Mouse (Mus musculus) midbrain, embryonic 14.5 days (tissue): ENCODE data around the gene Plet1. TPM values are rescaled to one million over a fixed set of nuclear protein-coding genes. Genes with fewer than 3 reads are reported as not detected.

Experiments
- ATAC-seq: fragments of 200-750 bp; cut with Nextera tagmentation; 2 replicates; pipeline ENCODE4 v1.8.0; 2017; ENCODE audit warnings: moderate number of reproducible peaks, moderate library complexity; ENCODE audit not compliant: low FRiP score, low TSS enrichment
- DNase-seq: peaks from one replicate; pipeline ENCODE4 v3.0.0-alpha.2; 2015
- H3K27ac ChIP-seq: fragments of 300-500 bp; sonication (generic); replicated peaks from 2 replicates; pipeline ENCODE4 v1.5.1; 2014; ENCODE audit warnings: mild to moderate bottlenecking, low read depth, low read length, moderate library complexity
- H3K27me3 ChIP-seq: fragments of 300-500 bp; sonication (generic); 2 replicates; pipeline ENCODE4 v1.6.1; 2014; ENCODE audit warnings: low read length, control low read depth, mixed read lengths; ENCODE audit not compliant: control insufficient read depth, insufficient read depth
- H3K36me3 ChIP-seq: fragments of 300-500 bp; sonication (generic); 2 replicates; pipeline ENCODE4 v1.6.1; 2014; ENCODE audit warnings: low read length, control low read depth; ENCODE audit not compliant: control insufficient read depth, insufficient read depth
- H3K4me1 ChIP-seq: fragments of 300-500 bp; sonication (generic); 2 replicates; pipeline ENCODE4 v1.6.1; 2014; ENCODE audit warnings: mild to moderate bottlenecking, antibody characterized with exemption, low read length, control low read depth; ENCODE audit not compliant: control insufficient read depth, insufficient read depth
- H3K4me2 ChIP-seq: fragments of 300-500 bp; sonication (generic); 2 replicates; pipeline ENCODE4 v1.6.1; 2014; ENCODE audit warnings: mild to moderate bottlenecking, low read length, moderate library complexity
- H3K4me3 ChIP-seq: fragments of 300-500 bp; sonication (generic); replicated peaks from 2 replicates; pipeline ENCODE4 v1.5.1; 2014; ENCODE audit warnings: low read depth, low read length
- H3K9ac ChIP-seq: fragments of 300-500 bp; sonication (generic); replicated peaks from 2 replicates; pipeline ENCODE4 v1.6.1; 2014; ENCODE audit warnings: mild to moderate bottlenecking, low read length, moderate library complexity
- H3K9me3 ChIP-seq: fragments of 300-500 bp; sonication (generic); 2 replicates; pipeline ENCODE4 v1.6.1; 2016; ENCODE audit warnings: low read length, control low read depth, mixed read lengths; ENCODE audit not compliant: control insufficient read depth
- WGBS: fragments of 180-500 bp; shearing (Covaris S2); extraction: QIAGEN DNeasy Blood & Tissue Kit; methylation state at CpG from one replicate; pipeline ENCODE4 v1.1.7; 2014; 5-methylcytosine and 5-hydroxymethylcytosine counted together
- polyA plus RNA-seq: library from polyadenylated mRNA; unstranded; fragments of >200 nt; fragmentation: Nextera tagmentation; extraction: Ambion mirVana; gene quantifications from 2 replicates; pipeline ENCODE4 v1.2.1, GENCODE M21; 2014

The Plet1 gene
- polyA plus RNA-seq, 1 experiment from 2014 or later = 0.39 TPM

DNA sequence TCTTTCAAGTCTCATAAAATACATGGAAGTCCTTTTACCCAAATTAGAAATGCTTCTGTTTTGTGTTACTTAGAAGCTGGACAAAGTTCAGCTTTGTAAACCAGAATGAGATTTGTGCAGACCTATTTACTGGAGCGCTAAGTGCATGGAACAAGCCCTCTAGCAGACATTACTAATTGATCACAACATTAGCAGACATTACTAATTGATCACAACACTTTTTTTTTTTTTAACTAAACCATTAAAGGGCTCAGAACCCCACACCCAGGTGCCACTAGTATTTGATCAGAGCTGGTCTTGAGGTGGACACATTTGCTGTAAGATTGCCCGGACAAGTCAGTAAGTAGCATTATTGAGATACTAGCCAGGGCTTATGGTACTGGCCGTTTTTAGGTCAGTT is 39.5 kb downstream of the Plet1 start:
- Histone ChIP-seq H3K9me3 (no peaks in the 10 kb centered on the region), H3K9ac (no peak overlapping the region), H3K27ac (no peak overlapping the region), H3K4me3 (no peak overlapping the region), H3K36me3 (no peaks in the 10 kb centered on the region), H3K4me1 (no peaks in the 10 kb centered on the region), H3K27me3 (no peaks in the 10 kb centered on the region), H3K4me2 (no peak overlapping the region)
- 83% methylated on average over 3 of the region's 3 CpGs for WGBS
- DNase-seq (no peak), ATAC-seq (no peak)

GRCm38 (mm10) chr9:50535930-50536329 is 41.6 kb downstream of the Plet1 start:
- 89% methylated on average over 5 of the region's 5 CpGs for WGBS
- ATAC-seq (no peak), DNase-seq (no peak)
- Histone ChIP-seq H3K4me3 (no peak overlapping the region), H3K27me3 (no peaks in the 10 kb centered on the region), H3K36me3 (no peaks in the 10 kb centered on the region), H3K9ac (no peak overlapping the region), H3K4me1 (no peaks in the 10 kb centered on the region), H3K9me3 (no peaks in the 10 kb centered on the region), H3K4me2 (no peak overlapping the region), H3K27ac (no peak overlapping the region)

GRCm38 (mm10) chr9:50536603-50537135 is 42.3 kb downstream of the Plet1 start:
- no peaks in the 10 kb centered on the region for H3K4me1 ChIP-seq
- no peaks in the 10 kb centered on the region for H3K36me3 ChIP-seq
- no peaks in the 10 kb centered on the region for H3K27me3 ChIP-seq
- H3K27ac ChIP-seq = no peak overlapping the region
- H3K4me3 ChIP-seq = no peak overlapping the region
- 80% methylated on average over 7 of the region's 7 CpGs for WGBS
- no peak overlapping the region for H3K4me2 ChIP-seq
- no peaks in the 10 kb centered on the region for H3K9me3 ChIP-seq
- no peak overlapping the region for H3K9ac ChIP-seq
- no peak for DNase-seq
- ATAC-seq = no peak

GRCm38 (mm10) chr9:50537295-50537694 is 43.0 kb downstream of the Plet1 start:
- Histone ChIP-seq H3K4me3 (no peak overlapping the region), H3K27ac (no peak overlapping the region), H3K27me3 (no peaks in the 10 kb centered on the region), H3K9me3 (no peaks in the 10 kb centered on the region), H3K36me3 (no peaks in the 10 kb centered on the region), H3K4me2 (no peak overlapping the region), H3K9ac (no peak overlapping the region), H3K4me1 (no peaks in the 10 kb centered on the region)
- WGBS = 85% methylated on average over 4 of the region's 4 CpGs
- no peak for DNase-seq
- ATAC-seq = no peak

DNA sequence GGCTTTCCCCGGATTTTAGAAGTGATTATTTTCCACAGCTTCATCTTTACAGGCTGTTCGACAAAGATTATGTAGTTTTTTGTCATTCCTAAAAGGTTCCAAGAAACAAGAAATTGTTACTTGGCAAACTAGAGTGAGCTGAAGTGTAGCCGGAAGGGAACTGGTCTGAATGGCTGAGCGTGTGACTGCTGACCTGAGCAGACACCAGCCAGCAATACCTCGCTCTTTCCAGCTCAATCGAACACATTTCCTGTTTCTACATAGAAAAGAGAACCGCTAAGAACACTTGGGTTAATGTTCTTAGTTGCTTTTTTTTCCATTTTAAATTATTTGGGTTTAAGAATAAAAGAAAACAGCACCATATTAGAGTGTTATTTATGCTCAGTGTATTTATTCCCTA is 45.8 kb downstream of the Plet1 start:
- Histone ChIP-seq H3K4me1 (no peaks in the 10 kb centered on the region), H3K36me3 (no peaks in the 10 kb centered on the region), H3K27ac (no peak overlapping the region), H3K9me3 (no peaks in the 10 kb centered on the region), H3K4me2 (no peak overlapping the region), H3K9ac (no peak overlapping the region), H3K4me3 (no peak overlapping the region), H3K27me3 (no peaks in the 10 kb centered on the region)
- no peak for ATAC-seq
- DNase-seq = no peak
- WGBS = 73% methylated on average over 7 of the region's 7 CpGs

DNA sequence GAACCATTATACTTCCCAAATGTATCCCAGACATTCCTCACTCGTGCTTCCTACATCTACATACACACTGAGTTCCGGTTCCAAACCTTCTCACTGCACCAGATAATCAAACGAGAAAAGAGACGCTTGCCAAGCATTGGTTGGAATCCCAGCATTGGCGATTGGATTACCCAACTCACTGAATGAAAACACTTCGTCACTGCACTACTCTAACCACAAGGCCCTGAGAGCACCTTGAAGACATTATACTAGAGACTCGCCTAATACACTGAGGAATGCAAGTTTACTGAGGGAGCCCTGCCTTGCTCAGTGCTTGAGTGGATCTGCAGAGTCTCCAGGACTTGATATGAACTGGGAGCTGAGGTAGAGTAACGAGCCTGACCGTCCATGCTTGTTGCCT is 48.1 kb downstream of the Plet1 start:
- Histone ChIP-seq H3K4me3 (no peak overlapping the region), H3K27ac (no peak overlapping the region), H3K4me1 (no peaks in the 10 kb centered on the region), H3K9ac (no peak overlapping the region), H3K4me2 (no peak overlapping the region), H3K9me3 (no peaks in the 10 kb centered on the region), H3K27me3 (no peaks in the 10 kb centered on the region), H3K36me3 (no peaks in the 10 kb centered on the region)
- 81% methylated on average over 9 of the region's 9 CpGs for WGBS
- no peak for ATAC-seq
- no peak for DNase-seq

- ATAC-seq = no peak
- no peak for DNase-seq
- 59% methylated on average over 5 of the region's 5 CpGs for WGBS
- Histone ChIP-seq H3K4me3 (no peak overlapping the region), H3K36me3 (no peaks in the 10 kb centered on the region), H3K27ac (no peak overlapping the region), H3K4me2 (no peak overlapping the region), H3K27me3 (no peaks in the 10 kb centered on the region), H3K4me1 (no peaks in the 10 kb centered on the region), H3K9me3 (no peaks in the 10 kb centered on the region), H3K9ac (no peak overlapping the region)
Observed at GRCm38 (mm10) chr9:50547859-50548478, 53.6 kb downstream of the Plet1 start.

DNA sequence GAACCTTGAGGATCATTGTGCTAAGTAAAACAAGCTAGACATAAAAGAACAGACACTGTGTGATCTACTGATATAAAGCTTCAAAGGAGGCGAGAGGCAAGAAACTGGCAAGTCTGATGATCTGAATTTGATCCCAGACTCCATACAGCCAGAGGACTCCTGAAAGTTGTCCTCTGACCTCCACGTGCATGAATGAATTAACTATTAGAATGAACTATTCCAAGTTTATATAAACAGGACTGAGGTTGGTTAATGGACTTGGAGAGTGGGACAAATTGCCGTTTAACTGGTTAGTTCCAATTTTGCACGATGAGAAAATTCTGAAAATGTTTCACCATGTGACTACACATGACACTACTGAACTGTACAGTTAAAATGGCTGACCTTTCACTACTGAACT is 54.6 kb downstream of the Plet1 start:
- H3K4me1 ChIP-seq = peaks cover 4% of the 10 kb centered on the region; the same call in 1 of the 2 replicates
- no peaks in the 10 kb centered on the region for H3K27me3 ChIP-seq
- no peak overlapping the region for H3K27ac ChIP-seq
- H3K36me3 ChIP-seq = no peaks in the 10 kb centered on the region
- no peak for DNase-seq
- H3K9ac ChIP-seq = no peak overlapping the region
- ATAC-seq = no peak
- H3K4me3 ChIP-seq = no peak overlapping the region
- no peak overlapping the region for H3K4me2 ChIP-seq
- H3K9me3 ChIP-seq = no peaks in the 10 kb centered on the region
- whole genome bisulfite sequencing = 88% methylated on average over 4 of the region's 4 CpGs

DNA sequence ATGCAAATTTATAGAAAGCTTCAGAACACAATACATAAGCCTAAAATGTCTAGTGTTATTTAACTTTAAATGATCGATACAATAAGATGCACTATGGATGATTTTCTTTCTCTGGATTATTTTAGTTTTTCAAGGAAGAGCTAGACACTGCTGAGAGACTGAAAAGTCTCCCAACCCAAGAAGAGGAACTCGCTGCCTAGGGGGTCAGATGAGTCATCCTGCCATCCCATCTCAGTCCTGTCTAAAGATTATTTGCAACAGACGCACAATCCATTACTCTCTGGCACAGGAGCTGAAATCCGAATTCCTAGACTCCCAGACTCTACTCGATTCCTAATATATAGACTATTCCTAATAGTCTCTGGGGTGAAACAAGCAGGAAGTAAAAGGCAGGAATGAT is 57.9 kb downstream of the Plet1 start:
- no peaks in the 10 kb centered on the region for H3K27me3 ChIP-seq
- no peak overlapping the region for H3K27ac ChIP-seq
- DNase-seq = no peak
- no peak overlapping the region for H3K4me3 ChIP-seq
- H3K4me1 ChIP-seq = peaks cover 8% of the 10 kb centered on the region
- no peak overlapping the region for H3K4me2 ChIP-seq
- ATAC-seq = no peak
- H3K9me3 ChIP-seq = no peaks in the 10 kb centered on the region
- no peaks in the 10 kb centered on the region for H3K36me3 ChIP-seq
- H3K9ac ChIP-seq = no peak overlapping the region
- 90% methylated on average over 5 of the region's 5 CpGs for WGBS
